Mouse (Mus musculus) adrenal gland, postnatal 36 days (tissue): Measurements from ENCODE around the gene Wdr5. TPM values are rescaled to one million over a fixed set of nuclear protein-coding genes. Genes with fewer than 3 reads are reported as not detected.

ENCODE experiments used
- DNase-seq, 2 experiments: peaks; one replicate each; pipeline ENCODE4 v3.0.0; 2021; ENCODE audit warnings: mixed read lengths in 1 of 2
- total RNA-seq, 2 experiments: library from RNA; stranded (reverse); gene quantifications; 2 replicates each; pipeline ENCODE4 v1.2.3; 2021

Gene Wdr5
- total RNA-seq, 2 experiments from 2014 or later: 32.9 to 37.2 TPM

- no peak for DNase-seq
Measured at GRCm38 (mm10) chr2:27548664-27549369, 33.9 kb downstream of the Wdr5 start.

GRCm38 (mm10) chr2:27552620-27553287 is 37.8 kb downstream of the Wdr5 start:
- DNase-seq: peak; percentile 75 to 81

GRCm38 (mm10) chr2:27554308-27554707 is 39.4 kb downstream of the Wdr5 start:
- DNase-seq: peak; percentile 41 to 56

- peak; percentile 60 to 62 for DNase-seq
Measured at GRCm38 (mm10) chr2:27556921-27557320, 42.0 kb downstream of the Wdr5 start.

- peak; percentile 19 to 33 for DNase-seq
Measured at GRCm38 (mm10) chr2:27560708-27561123, 45.8 kb downstream of the Wdr5 start.

- no peak for DNase-seq
Measured at GRCm38 (mm10) chr2:27561159-27561558, 46.2 kb downstream of the Wdr5 start.

GRCm38 (mm10) chr2:27561829-27562228 is 46.9 kb downstream of the Wdr5 start:
- no peak for DNase-seq

GRCm38 (mm10) chr2:27563641-27564148 is 48.7 kb downstream of the Wdr5 start:
- no peak for DNase-seq

- DNase-seq: no peak
Measured at GRCm38 (mm10) chr2:27564694-27565093, 49.7 kb downstream of the Wdr5 start.

GRCm38 (mm10) chr2:27565316-27566103 is 50.6 kb downstream of the Wdr5 start:
- DNase-seq: no peak

- DNase-seq: no peak
Measured at GRCm38 (mm10) chr2:27570856-27571255, 55.9 kb downstream of the Wdr5 start.

GRCm38 (mm10) chr2:27572261-27572793 is 57.4 kb downstream of the Wdr5 start:
- peak in 1 of 2 experiments; percentile 44 for DNase-seq

- peak; percentile 75 for DNase-seq
Measured at GRCm38 (mm10) chr2:27572928-27573627, 58.1 kb downstream of the Wdr5 start.

- DNase-seq: no peak
Measured at GRCm38 (mm10) chr2:27573628-27573966, 58.6 kb downstream of the Wdr5 start.

- DNase-seq: peak; percentile 6 to 46
Measured at GRCm38 (mm10) chr2:27576416-27576815, 61.5 kb downstream of the Wdr5 start.

- no peak for DNase-seq
Measured at GRCm38 (mm10) chr2:27578552-27578951, 63.6 kb downstream of the Wdr5 start.

- DNase-seq: peak; percentile 24 to 49
Measured at GRCm38 (mm10) chr2:27582112-27582511, 67.2 kb downstream of the Wdr5 start.

- DNase-seq: no peak
Measured at GRCm38 (mm10) chr2:27583019-27583418, 68.1 kb downstream of the Wdr5 start.

GRCm38 (mm10) chr2:27584546-27584945 is 69.6 kb downstream of the Wdr5 start:
- no peak for DNase-seq
